Mouse (Mus musculus): ENCODE data around the gene Gm28035. TPM values are rescaled to one million over a fixed set of nuclear protein-coding genes. Genes with fewer than 3 reads are reported as not detected.
A peak's percentile ranks its signal among the peaks of the same experiment; 100 is the strongest.

Gm28035 gene
- total RNA-seq, 1 experiment from 2014 or later: not detected

GRCm38 (mm10) chr2:30286192-30287026 lies 46.0 kb downstream of the Gm28035 start, which contains the start of the genes Dolk and Nup188:
TSS of gene Dolk (minus strand) at chr2:30286334.
TSS of gene Nup188 (plus strand) at chr2:30286397.
- peak; percentile 95 for ATAC-seq (replicated peaks; ENCODE audit: low read depth, poor library complexity, severe bottlenecking)

- no peak for ATAC-seq (replicated peaks; ENCODE audit: low read depth, poor library complexity, severe bottlenecking)
Observed at GRCm38 (mm10) chr2:30287027-30287373, 46.6 kb downstream of the Gm28035 start.

- no peak for ATAC-seq (replicated peaks; ENCODE audit: low read depth, poor library complexity, severe bottlenecking)
Observed at GRCm38 (mm10) chr2:30299525-30299924, 59.2 kb downstream of the Gm28035 start.

- ATAC-seq (replicated peaks; ENCODE audit: low read depth, poor library complexity, severe bottlenecking): no peak
Observed at GRCm38 (mm10) chr2:30299966-30300365, 59.6 kb downstream of the Gm28035 start.

GRCm38 (mm10) chr2:30306087-30306486 lies 65.7 kb downstream of the Gm28035 start:
- ATAC-seq (replicated peaks; ENCODE audit: low read depth, poor library complexity, severe bottlenecking): no peak

- no peak for ATAC-seq (replicated peaks; ENCODE audit: low read depth, poor library complexity, severe bottlenecking)
Observed at GRCm38 (mm10) chr2:30309351-30309750, 69.0 kb downstream of the Gm28035 start.

GRCm38 (mm10) chr2:30311481-30311880 lies 71.1 kb downstream of the Gm28035 start:
- ATAC-seq (replicated peaks; ENCODE audit: low read depth, poor library complexity, severe bottlenecking): no peak

- ATAC-seq (replicated peaks; ENCODE audit: low read depth, poor library complexity, severe bottlenecking): no peak; the same call in 1 of the 2 replicates
Observed at GRCm38 (mm10) chr2:30316136-30316535, 75.8 kb downstream of the Gm28035 start.

GRCm38 (mm10) chr2:30316955-30317354 lies 76.6 kb downstream of the Gm28035 start:
- no peak for ATAC-seq (replicated peaks; ENCODE audit: low read depth, poor library complexity, severe bottlenecking)

GRCm38 (mm10) chr2:30319260-30319659 lies 78.9 kb downstream of the Gm28035 start:
- ATAC-seq (replicated peaks; ENCODE audit: low read depth, poor library complexity, severe bottlenecking): no peak

- ATAC-seq (replicated peaks; ENCODE audit: low read depth, poor library complexity, severe bottlenecking): no peak
Observed at GRCm38 (mm10) chr2:30323111-30323510, 82.7 kb downstream of the Gm28035 start.

- no peak for ATAC-seq (replicated peaks; ENCODE audit: low read depth, poor library complexity, severe bottlenecking)
Observed at GRCm38 (mm10) chr2:30325296-30325695, 84.9 kb downstream of the Gm28035 start.

GRCm38 (mm10) chr2:30327276-30327675 lies 86.9 kb downstream of the Gm28035 start:
- ATAC-seq (replicated peaks; ENCODE audit: low read depth, poor library complexity, severe bottlenecking): no peak

GRCm38 (mm10) chr2:30328791-30329190 lies 88.4 kb downstream of the Gm28035 start:
- ATAC-seq (replicated peaks; ENCODE audit: low read depth, poor library complexity, severe bottlenecking): no peak

Other genes with a start within 250 kb of the Gm28035 start
- 11.5 and 15.6 TPM in 2 replicates for gene Wdr34, start 191.7 kb upstream of the Gm28035 start, total RNA-seq (2017)
- gene Set, start 183.2 kb upstream of the Gm28035 start, total RNA-seq (2017): 1,475 and 1,487 TPM in 2 replicates
- 11.8 and 22.9 TPM in 2 replicates for gene Pkn3, start 162.9 kb upstream of the Gm28035 start, total RNA-seq (2017)
- gene Zdhhc12, start 146.9 kb upstream of the Gm28035 start, total RNA-seq (2017): 8.0 and 11.4 TPM in 2 replicates
- gene Zer1, start 116.0 kb upstream of the Gm28035 start, total RNA-seq (2017): 11.8 and 17.4 TPM in 2 replicates
- gene Tbc1d13, start 106.8 kb upstream of the Gm28035 start, total RNA-seq (2017): 30.2 and 49.2 TPM in 2 replicates
- 5.8 and 5.9 TPM in 2 replicates for gene Endog, start 69.1 kb upstream of the Gm28035 start, total RNA-seq (2017)
- 29.8 and 38.4 TPM in 2 replicates for gene Spout1, start 62.1 kb upstream of the Gm28035 start, total RNA-seq (2017)
- gene Kyat1, start 34.7 kb upstream of the Gm28035 start, total RNA-seq (2017): 4.5 and 13.5 TPM in 2 replicates
- gene Lrrc8a, start 2.9 kb upstream of the Gm28035 start, total RNA-seq (2017): 3.9 and 11.0 TPM in 2 replicates
- 3.1 TPM in 1 of 2 replicates, not detected in the other for gene Phyhd1, start 25.6 kb downstream of the Gm28035 start, total RNA-seq (2017)
- gene Gm28038, start 40.5 kb downstream of the Gm28035 start, total RNA-seq (2017): not detected in 2 replicates
- gene Dolk, start 45.8 kb downstream of the Gm28035 start, total RNA-seq (2017): 9.7 and 12.1 TPM in 2 replicates
- gene Nup188, start 45.8 kb downstream of the Gm28035 start, total RNA-seq (2017): 30.9 and 31.6 TPM in 2 replicates
- 15.1 and 31.5 TPM in 2 replicates for gene Sh3glb2, start 118.8 kb downstream of the Gm28035 start, total RNA-seq (2017)
- gene Miga2, start 123.7 kb downstream of the Gm28035 start, total RNA-seq (2017): 9.1 and 15.0 TPM in 2 replicates
- gene Dolpp1, start 151.7 kb downstream of the Gm28035 start, total RNA-seq (2017): 33.9 and 35.7 TPM in 2 replicates
- 17.1 and 17.3 TPM in 2 replicates for gene Crat, start 175.2 kb downstream of the Gm28035 start, total RNA-seq (2017)
- 46.4 and 76.0 TPM in 2 replicates for gene Ptpa, start 175.5 kb downstream of the Gm28035 start, total RNA-seq (2017)
- gene Ier5l, start 233.7 kb downstream of the Gm28035 start, total RNA-seq (2017): 0.58 and 1.8 TPM in 2 replicates

All from common myeloid progenitor, adult 5-6 weeks (primary cell).